8 mouse cellular contexts compared by ENCODE assay signal in genomic region chr4:82531977-82532376, GRCm38 (mm10).
DNase-seq lines count a peak whose midpoint lies in the region; ATAC-seq and TF ChIP-seq lines count a peak whose summit lies in the region.

No protein-coding gene starts in this region.

- no peak for TF ChIP-seq EP300 in lung, postnatal 0 days (IDR thresholded peaks at IDR 0.05)
- TF ChIP-seq EP300 in stomach, postnatal 0 days (optimal IDR thresholded peaks at IDR 0.05): no peak

- H3K36me3 ChIP-seq in lung, postnatal 0 days (ENCODE audit: insufficient read depth, low read length): no peaks in the 10 kb centered on the region
- H3K36me3 ChIP-seq in limb, embryonic 13.5 days: no peaks in the 10 kb centered on the region
- H3K36me3 ChIP-seq in stomach, postnatal 0 days (ENCODE audit: control insufficient read depth, insufficient read depth, low read length): no peaks in the 10 kb centered on the region

- no peaks in the 10 kb centered on the region; the same call in 1 of the 2 replicates for H3K27me3 ChIP-seq in lung, postnatal 0 days (replicated peaks; ENCODE audit: insufficient read depth, low read length)
- peaks cover 16% of the 10 kb centered on the region for H3K27me3 ChIP-seq in limb, embryonic 13.5 days
- H3K27me3 ChIP-seq in stomach, postnatal 0 days (ENCODE audit: control insufficient read depth, insufficient read depth, low read length): peaks cover 3% of the 10 kb centered on the region; the same call in 1 of the 2 replicates

- H3K4me3 ChIP-seq in gastrocnemius, adult 2 months: no peak overlapping the region
- H3K4me3 ChIP-seq in lung, postnatal 0 days (ENCODE audit: low read depth, low read length): no peak overlapping the region
- H3K4me3 ChIP-seq in limb, embryonic 13.5 days: no peak overlapping the region
- H3K4me3 ChIP-seq in stomach, postnatal 0 days (ENCODE audit: low read depth, low read length): no peak overlapping the region

- H3K9me3 ChIP-seq in lung, postnatal 0 days (ENCODE audit: low read length): no peaks in the 10 kb centered on the region
- no peaks in the 10 kb centered on the region for H3K9me3 ChIP-seq in limb, embryonic 13.5 days
- H3K9me3 ChIP-seq in stomach, postnatal 0 days (ENCODE audit: control insufficient read depth, low read length): no peaks in the 10 kb centered on the region

- TF ChIP-seq CTCF in gastrocnemius, adult 2 months (IDR thresholded peaks at IDR 0.05): no peak
- no peak for TF ChIP-seq CTCF in lung, postnatal 0 days (IDR thresholded peaks at IDR 0.05)
- no peak for TF ChIP-seq CTCF in stomach, postnatal 0 days (IDR thresholded peaks at IDR 0.05; ENCODE audit: low read depth)

- WGBS in lung, postnatal 0 days: 32% methylated on average over 5 of the region's 5 CpGs
- WGBS in limb, embryonic 13.5 days: 59% methylated on average over 5 of the region's 5 CpGs
- WGBS in stomach, postnatal 0 days: 33% methylated on average over 5 of the region's 5 CpGs

- H3K27ac ChIP-seq in gastrocnemius, adult 2 months: peak overlapping the region; percentile 78
- peak overlapping the region; percentile 47 for H3K27ac ChIP-seq in lung, postnatal 0 days (ENCODE audit: low read length)
- peak overlapping the region; percentile 73; the same call in 1 of the 2 replicates for H3K27ac ChIP-seq in limb, embryonic 13.5 days
- peak overlapping the region; percentile 81 for H3K27ac ChIP-seq in stomach, postnatal 0 days (replicated peaks)

- H3K9ac ChIP-seq in lung, postnatal 0 days (replicated peaks; ENCODE audit: low read depth): no peak overlapping the region
- peak overlapping the region; percentile 21; the same call in 1 of the 2 replicates for H3K9ac ChIP-seq in limb, embryonic 13.5 days
- H3K9ac ChIP-seq in stomach, postnatal 0 days (ENCODE audit: low read length): no peak overlapping the region

- intact Hi-C loops in gastrocnemius, adult 2 months (cut with DNase I): no loop called here
- intact Hi-C loops in gastrocnemius, postnatal 14 days (cut with DNase I; ENCODE audit: low total_unique reads): no loop called here

- no peak for DNase-seq in gastrocnemius, adult 2 months
- DNase-seq in gastrocnemius, postnatal 14 days: no peak
- DNase-seq in lung, postnatal 0 days (ENCODE audit: low spot score): no peak
- no peak for DNase-seq in lung, postnatal 4 days
- no peak for DNase-seq in stomach, postnatal 0 days (ENCODE audit: low spot score)
- DNase-seq in layer of hippocampus, adult 8-10 months (ENCODE audit: low spot score in 2 of 2): no peak
- no peak for DNase-seq in natural killer cell, adult 2 months (ENCODE audit: low spot score in 2 of 2)

- H3K4me1 ChIP-seq in lung, postnatal 0 days (ENCODE audit: insufficient read depth, low read depth, low read length): peaks cover 23% of the 10 kb centered on the region
- peaks cover 45% of the 10 kb centered on the region for H3K4me1 ChIP-seq in limb, embryonic 13.5 days
- H3K4me1 ChIP-seq in stomach, postnatal 0 days (replicated peaks; ENCODE audit: control insufficient read depth, insufficient read depth): peaks cover 2% of the 10 kb centered on the region; the same call in 1 of the 2 replicates

- ATAC-seq in lung, postnatal 0 days: no peak
- no peak for ATAC-seq in limb, embryonic 13.5 days (ENCODE audit: low FRiP score, low read depth)
- 0 out of 2 replicates have a peak, but pooled peaks have one; percentile 42 for ATAC-seq in stomach, postnatal 0 days (ENCODE audit: low FRiP score, low TSS enrichment)

- H3K4me2 ChIP-seq in lung, postnatal 0 days (replicated peaks; ENCODE audit: low read depth, low read length): peak overlapping the region; percentile 32; the same call in 1 of the 2 replicates
- peak overlapping the region; percentile 42; the same call in 1 of the 2 replicates for H3K4me2 ChIP-seq in limb, embryonic 13.5 days (replicated peaks)
- no peak overlapping the region for H3K4me2 ChIP-seq in stomach, postnatal 0 days (replicated peaks; ENCODE audit: low read depth)
